In genomic region chr17:45879478-45880250, GRCm38 (mm10) we compare ENCODE assay signal across 12 mouse cellular contexts.
DNase-seq lines count a peak whose midpoint lies in the region; ATAC-seq and TF ChIP-seq lines count a peak whose summit lies in the region.
"Had no signal": no experiment of that assay in that cellular context is flagged by ENCODE, and none has a peak within 500 bp of the region (broad histone marks: within the 10 kb centered on the region; RNA-seq: fewer than 3 reads in every experiment).

No protein-coding gene starts in this region.

- 0 out of 2 replicates have a peak, but pooled peaks cover 14% of the 10 kb centered on the region for H3K4me1 ChIP-seq in lung, embryonic 15.5 days
- H3K4me1 ChIP-seq in kidney, adult 2 months (ENCODE audit: control insufficient read depth, insufficient read depth, low read length) = peaks cover 28% of the 10 kb centered on the region
- H3K4me1 ChIP-seq in heart, embryonic 10.5 days = peaks cover 33% of the 10 kb centered on the region

- WGBS in lung, embryonic 15.5 days = 58% methylated on average over 6 of the region's 6 CpGs
- 60% methylated on average over 6 of the region's 6 CpGs for WGBS in kidney, adult 2 months
- 73% methylated on average over 6 of the region's 6 CpGs for WGBS in heart, embryonic 10.5 days

- H3K4me3 ChIP-seq in lung, embryonic 15.5 days = no peak overlapping the region
- no peak overlapping the region for H3K4me3 ChIP-seq in kidney, adult 2 months (ENCODE audit: insufficient read depth, low read depth, low read length)
- no peak overlapping the region for H3K4me3 ChIP-seq in heart, embryonic 10.5 days
- H3K4me3 ChIP-seq: layer of hippocampus, adult 2 months had no signal

- no peaks in the 10 kb centered on the region for H3K36me3 ChIP-seq in lung, embryonic 15.5 days
- no peaks in the 10 kb centered on the region for H3K36me3 ChIP-seq in kidney, adult 2 months (ENCODE audit: control insufficient read depth, insufficient read depth, low read length)
- H3K36me3 ChIP-seq in heart, embryonic 10.5 days = no peaks in the 10 kb centered on the region

- intact Hi-C loops in gastrocnemius, postnatal 14 days (cut with DNase I; ENCODE audit: low total_unique reads) = no loop called here

- no peaks in the 10 kb centered on the region for H3K27me3 ChIP-seq in lung, embryonic 15.5 days
- no peaks in the 10 kb centered on the region for H3K27me3 ChIP-seq in kidney, adult 2 months (replicated peaks; ENCODE audit: control insufficient read depth, insufficient read depth, low read length)
- peaks cover 24% of the 10 kb centered on the region; the same call in 1 of the 2 replicates for H3K27me3 ChIP-seq in heart, embryonic 10.5 days (ENCODE audit: insufficient read depth, poor library complexity, severe bottlenecking)

- peak; percentile 69 for DNase-seq in gastrocnemius, postnatal 14 days
- DNase-seq in gastrocnemius, postnatal 4 days (ENCODE audit: low spot score in 2 of 2) = no peak
- DNase-seq in lung, postnatal 14 days = no peak
- DNase-seq in MN1 (ENCODE audit: low spot score) = peak; percentile 62
- DNase-seq in kidney, adult 2 months = peak; percentile 74
- DNase-seq in layer of hippocampus, adult 11-12 months (ENCODE audit: low spot score) = no peak
- no peak for DNase-seq in heart, embryonic 10.5 days (ENCODE audit: low spot score)
- DNase-seq: cerebellum, adult 2 months; heart, postnatal 4 days; thymus, postnatal 4 days had no signal

- peaks cover 4% of the 10 kb centered on the region; the same call in 1 of the 2 replicates for H3K9me3 ChIP-seq in lung, embryonic 15.5 days
- no peaks in the 10 kb centered on the region for H3K9me3 ChIP-seq in heart, embryonic 10.5 days

- peak; percentile 21; the same call in 1 of the 2 replicates for ATAC-seq in lung, embryonic 15.5 days (ENCODE audit: borderline replicate concordance, extremely low read depth, low FRiP score, low TSS enrichment)

- H3K27ac ChIP-seq in lung, embryonic 15.5 days = no peak overlapping the region
- no peak overlapping the region for H3K27ac ChIP-seq in kidney, adult 2 months (ENCODE audit: insufficient read depth, low read depth, low read length)
- H3K27ac ChIP-seq in heart, embryonic 10.5 days = no peak overlapping the region
- H3K27ac ChIP-seq: layer of hippocampus, adult 2 months had no signal

- no peak overlapping the region for H3K4me2 ChIP-seq in lung, embryonic 15.5 days

- TF ChIP-seq CTCF in kidney, adult 2 months (conservative IDR thresholded peaks at IDR 0.05; ENCODE audit: insufficient read depth, insufficient read length, low read depth, low read length) = no peak

- TF ChIP-seq POLR2A in kidney, adult 2 months (IDR thresholded peaks at IDR 0.05; ENCODE audit: low read depth, low read length) = no peak

- H3K9ac ChIP-seq in lung, embryonic 15.5 days = no peak overlapping the region

Comparison
In these comparisons a context has a peak if more than half of its experiments do, and no peak if none do; other contexts are left out.
1. DNase-seq: peak in gastrocnemius, postnatal 14 days (single experiment), MN1 (single experiment) and kidney, adult 2 months (single experiment); none in gastrocnemius, postnatal 4 days (0 of 2), lung, postnatal 14 days (single experiment), layer of hippocampus, adult 11-12 months (single experiment) and heart, embryonic 10.5 days (single experiment).